Mouse (Mus musculus) embryonic fibroblast, embryonic 13.5 days (primary cell): Measurements from ENCODE around the gene Primpol.

ENCODE experiments used
- CTCF ChIP-seq: IDR thresholded peaks from 2 replicates; pipeline ENCODE4 v1.5.1; 2011; ENCODE audit warnings: mild to moderate bottlenecking, control low read depth, low read length, moderate library complexity, borderline replicate concordance; ENCODE audit not compliant: insufficient read depth
- POLR2A ChIP-seq: IDR thresholded peaks from 2 replicates; pipeline ENCODE4 v1.6.1; 2011; ENCODE audit warnings: low read depth, mild to moderate bottlenecking, control low read depth, low read length, moderate library complexity

DNA sequence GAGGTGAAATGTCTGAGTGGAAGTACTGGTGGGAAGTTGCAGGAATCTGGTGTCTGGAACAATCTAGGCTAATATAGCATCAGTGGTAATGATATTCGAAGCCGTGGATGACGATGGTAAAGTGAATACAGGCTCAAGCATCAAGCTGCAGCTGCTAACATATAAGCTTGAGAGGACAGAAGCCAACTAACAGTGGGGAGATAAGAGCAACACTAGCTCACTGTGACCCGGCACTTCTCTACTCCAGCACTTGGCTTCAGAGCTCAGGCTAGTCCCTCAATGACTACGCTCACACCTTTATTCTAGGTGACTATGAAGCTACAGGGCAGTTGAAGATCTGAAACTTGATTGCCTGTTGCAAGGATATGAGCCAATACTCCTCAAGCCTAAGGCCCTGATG lies 18.3 kb downstream of the Primpol start:
- no peak for TF ChIP-seq POLR2A
- TF ChIP-seq CTCF, result no peak
